Mouse (Mus musculus): ENCODE data around the gene Clec10a. TPM values are rescaled to one million over a fixed set of nuclear protein-coding genes. Genes with fewer than 3 reads are reported as not detected.

Clec10a gene
- polyA plus RNA-seq (2012; ENCODE audit: low replicate concordance), result 1.8 TPM in 1 of 2 replicates, not detected in the other

DNA sequence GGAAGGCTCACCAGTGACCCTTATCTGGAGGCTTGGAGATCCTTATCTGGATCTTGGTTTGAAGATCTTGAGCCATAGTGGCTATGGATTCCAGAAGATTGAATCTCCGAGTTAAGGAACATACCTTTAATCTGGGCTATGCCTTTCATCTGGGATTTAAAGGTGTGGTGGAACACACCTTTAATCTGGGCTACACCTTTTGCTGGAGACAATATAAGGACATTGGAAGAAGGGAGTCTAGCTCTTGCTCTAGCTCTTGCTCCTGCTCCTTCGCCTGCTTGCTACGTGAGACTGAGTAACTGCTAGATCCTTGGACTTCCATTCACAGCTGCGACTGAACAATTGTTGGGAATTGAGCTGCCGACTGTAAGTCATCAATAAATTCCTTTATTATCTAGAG, at the start of gene Clec10a:
Gene Clec10a, plus strand, starts transcription at position 301 of the 400 bp plus-strand sequence.

DNA sequence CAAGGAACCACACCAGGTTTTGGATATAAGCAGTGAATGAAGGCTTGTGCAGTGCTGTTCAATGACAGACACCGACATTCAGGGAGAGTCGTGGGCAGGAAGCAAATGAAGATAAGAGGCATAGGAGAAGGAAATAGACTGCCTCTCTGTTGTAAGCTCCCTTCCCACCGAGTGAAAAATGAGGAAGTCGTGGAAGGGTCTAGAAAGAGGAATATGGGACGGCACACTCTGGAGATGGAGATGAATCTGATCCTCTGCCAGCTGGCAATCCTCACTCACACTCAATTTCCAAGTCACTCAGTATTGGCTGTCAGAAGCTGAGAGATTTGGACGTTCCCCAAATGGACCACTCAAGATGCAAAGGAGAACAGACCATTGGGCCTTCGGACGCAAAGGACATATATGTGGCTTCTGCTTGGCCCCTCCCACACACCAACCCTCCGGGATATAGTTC, 26.0 kb upstream of the Clec10a start, which contains the start of gene Mgl2:
Gene Mgl2, plus strand, starts transcription at position 404 of the 454 bp plus-strand sequence.

DNA sequence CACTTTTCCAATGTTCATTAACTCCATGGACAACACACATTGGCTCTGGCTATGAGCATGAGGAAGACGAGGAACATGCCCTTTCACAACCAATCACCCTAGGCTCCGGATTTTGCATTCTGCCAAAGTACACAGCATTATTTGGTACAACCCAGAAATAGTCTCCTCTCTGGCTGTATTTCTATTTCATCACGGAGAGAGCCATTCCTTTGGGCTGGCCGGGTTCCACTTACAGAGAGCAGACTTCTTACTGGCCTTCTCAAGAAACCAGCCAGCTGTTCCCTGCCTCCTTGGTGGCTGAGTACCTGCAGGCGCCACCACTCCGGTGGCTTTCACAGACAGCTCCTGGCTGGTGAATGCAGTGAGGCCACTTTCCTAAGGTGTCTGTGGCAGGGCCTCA, 56.4 kb downstream of the Clec10a start, which contains the start of gene Slc16a11:
Gene Slc16a11, plus strand, starts transcription at position 330 of the 400 bp plus-strand sequence.

Other genes with a start within 250 kb of the Clec10a start
- 157 and 339 TPM in 2 replicates for gene Gps2, start 242.3 kb upstream of the Clec10a start, polyA plus RNA-seq (2012; ENCODE audit: low replicate concordance)
- gene Eif5a, start 234.2 kb upstream of the Clec10a start, polyA plus RNA-seq (2012; ENCODE audit: low replicate concordance), result 1,855 and 2,103 TPM in 2 replicates
- 0.99 TPM in 1 of 2 replicates, not detected in the other for gene Ybx2, start 220.4 kb upstream of the Clec10a start, polyA plus RNA-seq (2012; ENCODE audit: low replicate concordance)
- gene Slc2a4, start 208.0 kb upstream of the Clec10a start, polyA plus RNA-seq (2012; ENCODE audit: low replicate concordance), result 2.4 and 14.7 TPM in 2 replicates
- 0.62 TPM in 1 of 2 replicates, not detected in the other for gene Cldn7, start 191.4 kb upstream of the Clec10a start, polyA plus RNA-seq (2012; ENCODE audit: low replicate concordance)
- gene Ctdnep1, start 175.0 kb upstream of the Clec10a start, polyA plus RNA-seq (2012; ENCODE audit: low replicate concordance), result 151 and 407 TPM in 2 replicates
- gene Elp5, start 173.7 kb upstream of the Clec10a start, polyA plus RNA-seq (2012; ENCODE audit: low replicate concordance), result 7.0 and 11.8 TPM in 2 replicates
- 126 and 157 TPM in 2 replicates for gene Gabarap, start 165.1 kb upstream of the Clec10a start, polyA plus RNA-seq (2012; ENCODE audit: low replicate concordance)
- gene Phf23, start 160.4 kb upstream of the Clec10a start, polyA plus RNA-seq (2012; ENCODE audit: low replicate concordance), result 43.8 and 51.3 TPM in 2 replicates
- 32.3 and 38.3 TPM in 2 replicates for gene Dvl2, start 155.6 kb upstream of the Clec10a start, polyA plus RNA-seq (2012; ENCODE audit: low replicate concordance)
- gene Acadvl, start 140.8 kb upstream of the Clec10a start, polyA plus RNA-seq (2012; ENCODE audit: low replicate concordance), result 24.5 and 26.3 TPM in 2 replicates
- gene Dlg4, start 139.3 kb upstream of the Clec10a start, polyA plus RNA-seq (2012; ENCODE audit: low replicate concordance), result 4.8 and 5.4 TPM in 2 replicates
- gene Asgr1, start 102.1 kb upstream of the Clec10a start, polyA plus RNA-seq (2012; ENCODE audit: low replicate concordance), result not detected in 2 replicates
- not detected in 2 replicates for gene Asgr2, start 63.6 kb upstream of the Clec10a start, polyA plus RNA-seq (2012; ENCODE audit: low replicate concordance)
- not detected in 2 replicates for gene Mgl2, start 25.9 kb upstream of the Clec10a start, polyA plus RNA-seq (2012; ENCODE audit: low replicate concordance)
- gene Slc16a11, start 56.6 kb downstream of the Clec10a start, polyA plus RNA-seq (2012; ENCODE audit: low replicate concordance), result 0.42 TPM in 1 of 2 replicates, not detected in the other
- gene Slc16a13, start 64.9 kb downstream of the Clec10a start, polyA plus RNA-seq (2012; ENCODE audit: low replicate concordance), result 3.8 and 9.0 TPM in 2 replicates
- 1.2 and 1.5 TPM in 2 replicates for gene Bcl6b, start 73.6 kb downstream of the Clec10a start, polyA plus RNA-seq (2012; ENCODE audit: low replicate concordance)
- gene 0610010K14Rik, start 81.7 kb downstream of the Clec10a start, polyA plus RNA-seq (2012; ENCODE audit: low replicate concordance), result 33.6 and 74.0 TPM in 2 replicates
- 2.5 and 3.1 TPM in 2 replicates for gene Gm21988, start 83.6 kb downstream of the Clec10a start, polyA plus RNA-seq (2012; ENCODE audit: low replicate concordance)
- 27.1 and 102 TPM in 2 replicates for gene Rnasek, start 83.6 kb downstream of the Clec10a start, polyA plus RNA-seq (2012; ENCODE audit: low replicate concordance)
- gene Alox12, start 99.2 kb downstream of the Clec10a start, polyA plus RNA-seq (2012; ENCODE audit: low replicate concordance), result 0.75 TPM in 1 of 2 replicates, not detected in the other
- not detected in 2 replicates for gene Alox12e, start 166.4 kb downstream of the Clec10a start, polyA plus RNA-seq (2012; ENCODE audit: low replicate concordance)
- gene Alox15, start 195.8 kb downstream of the Clec10a start, polyA plus RNA-seq (2012; ENCODE audit: low replicate concordance), result 0.35 and 0.56 TPM in 2 replicates

Measured in leukemia stem cell, adult 10-12 weeks (primary cell).